Mouse (Mus musculus): ENCODE data around the gene Fpgs. TPM values are rescaled to one million over a fixed set of nuclear protein-coding genes. Genes with fewer than 3 reads are reported as not detected.

Gene Fpgs
- total and polyA plus RNA-seq, 2 experiments from 2014 or later, result 23.1 to 23.4 TPM

GRCm38 (mm10) chr2:32692496-32692895, 11.4 kb downstream of the Fpgs start:
- Histone ChIP-seq H3K9ac (replicated peaks; ENCODE audit: low read length) (0 out of 2 replicates have a peak overlapping the region, but pooled peaks have one; percentile 85), H3K4me3 (ENCODE audit: low read length) (no peak overlapping the region), H3K4me1 (ENCODE audit: insufficient read depth, low read length) (no peaks in the 10 kb centered on the region; the same call in 1 of the 2 replicates), H3K4me2 (ENCODE audit: low read depth, low read length) (peak overlapping the region; percentile 96), H3K27me3 (ENCODE audit: insufficient read depth, low read length) (no peaks in the 10 kb centered on the region), H3K27ac (no peak overlapping the region), H3K36me3 (ENCODE audit: insufficient read depth, low read length) (peaks cover 3% of the 10 kb centered on the region; the same call in 1 of the 2 replicates), H3K9me3 (ENCODE audit: low read length) (no peaks in the 10 kb centered on the region)
- WGBS, result 89% methylated on average over 14 of the region's 14 CpGs
- no peak for TF ChIP-seq CTCF (IDR thresholded peaks at IDR 0.05; ENCODE audit: low read depth)
- DNase-seq (ENCODE audit: low spot score), result no peak
- no peak for ATAC-seq

DNA sequence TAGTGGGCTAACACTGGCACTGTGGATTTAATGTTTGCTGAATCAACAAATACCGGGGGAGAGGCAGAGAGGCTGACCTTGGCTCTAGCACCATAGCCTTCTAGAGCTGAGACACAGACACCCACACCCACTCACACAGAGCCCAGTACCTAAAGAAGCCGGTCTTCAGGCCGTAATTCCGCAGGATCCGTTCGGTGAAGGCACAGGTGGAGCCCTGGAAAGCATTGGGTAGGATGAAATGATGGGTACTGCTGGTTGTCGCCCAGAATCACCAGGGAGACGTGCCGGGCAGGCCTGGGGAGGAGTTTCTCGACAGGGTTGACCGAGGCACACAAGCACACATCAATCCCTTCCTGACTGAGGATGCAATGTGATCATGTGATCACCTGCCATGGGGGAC, 12.9 kb downstream of the Fpgs start:
- H3K4me2 ChIP-seq (ENCODE audit: low read depth, low read length), result no peak overlapping the region
- no peaks in the 10 kb centered on the region for H3K9me3 ChIP-seq (ENCODE audit: low read length)
- H3K4me1 ChIP-seq (ENCODE audit: insufficient read depth, low read length), result no peaks in the 10 kb centered on the region; the same call in 1 of the 2 replicates
- DNase-seq (ENCODE audit: low spot score) (no peak), ATAC-seq (no peak)
- no peak for TF ChIP-seq CTCF (IDR thresholded peaks at IDR 0.05; ENCODE audit: low read depth)
- WGBS, result 80% methylated on average over 11 of the region's 11 CpGs
- H3K4me3 ChIP-seq (ENCODE audit: low read length), result no peak overlapping the region
- H3K27ac ChIP-seq, result no peak overlapping the region
- H3K36me3 ChIP-seq (ENCODE audit: insufficient read depth, low read length), result peaks cover 15% of the 10 kb centered on the region; the same call in 1 of the 2 replicates
- no peaks in the 10 kb centered on the region for H3K27me3 ChIP-seq (ENCODE audit: insufficient read depth, low read length)
- H3K9ac ChIP-seq (replicated peaks; ENCODE audit: low read length), result no peak overlapping the region

DNA sequence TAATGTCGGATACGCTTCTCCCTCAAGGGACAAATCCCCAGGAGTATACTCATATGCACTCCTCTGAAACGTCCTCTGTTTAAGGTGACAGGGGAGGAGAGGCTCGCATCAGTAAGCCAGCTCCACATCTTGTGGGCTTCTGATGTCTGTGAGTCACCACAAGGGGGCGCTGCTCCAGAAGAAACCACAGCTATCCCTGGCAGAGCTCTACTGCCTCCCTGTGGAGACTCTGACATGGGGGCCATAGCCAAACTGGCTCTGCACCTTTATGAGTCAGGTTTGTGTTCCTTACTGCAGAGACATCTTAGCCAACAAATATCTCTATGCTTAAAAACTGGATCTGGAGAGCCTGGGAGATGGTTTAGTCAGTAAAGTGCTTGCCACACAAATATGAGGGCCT, 14.5 kb downstream of the Fpgs start:
- H3K27me3 ChIP-seq (ENCODE audit: insufficient read depth, low read length), result no peaks in the 10 kb centered on the region
- TF ChIP-seq CTCF (IDR thresholded peaks at IDR 0.05; ENCODE audit: low read depth), result peak; percentile 100
- H3K9ac ChIP-seq (replicated peaks; ENCODE audit: low read length), result no peak overlapping the region
- peak; percentile 56; the same call in 1 of the 2 replicates for ATAC-seq
- no peak overlapping the region for H3K4me2 ChIP-seq (ENCODE audit: low read depth, low read length)
- H3K27ac ChIP-seq, result no peak overlapping the region
- DNase-seq (ENCODE audit: low spot score), result peak; percentile 93
- no peak overlapping the region for H3K4me3 ChIP-seq (ENCODE audit: low read length)
- H3K9me3 ChIP-seq (ENCODE audit: low read length), result no peaks in the 10 kb centered on the region
- H3K36me3 ChIP-seq (ENCODE audit: insufficient read depth, low read length), result peaks cover 30% of the 10 kb centered on the region
- no peaks in the 10 kb centered on the region; the same call in 1 of the 2 replicates for H3K4me1 ChIP-seq (ENCODE audit: insufficient read depth, low read length)
- 18% methylated on average over 5 of the region's 5 CpGs for WGBS

DNA sequence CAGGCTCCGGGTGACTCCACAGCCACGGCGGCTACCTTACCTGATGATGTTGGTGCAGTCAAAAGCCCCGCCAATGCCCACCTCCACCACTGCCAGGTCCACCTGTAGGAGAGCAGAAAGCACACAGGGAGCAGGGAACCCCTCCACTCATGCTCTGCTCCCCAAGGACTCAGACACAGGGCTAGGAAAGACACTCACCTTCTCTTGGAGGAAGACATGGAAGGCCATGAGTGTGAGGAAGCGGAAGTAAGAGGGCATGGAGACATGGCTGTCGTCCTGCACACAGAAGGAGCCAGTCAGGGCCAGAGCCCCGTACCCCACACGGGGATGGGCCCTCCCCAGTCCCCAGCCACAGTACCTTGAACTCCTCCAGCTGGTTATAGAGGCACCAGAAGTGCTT, 16.4 kb downstream of the Fpgs start:
- WGBS, result 90% methylated on average over 8 of the region's 8 CpGs
- no peak for DNase-seq (ENCODE audit: low spot score)
- Histone ChIP-seq H3K9ac (replicated peaks; ENCODE audit: low read length) (no peak overlapping the region), H3K27me3 (ENCODE audit: insufficient read depth, low read length) (no peaks in the 10 kb centered on the region), H3K4me3 (ENCODE audit: low read length) (no peak overlapping the region), H3K9me3 (ENCODE audit: low read length) (no peaks in the 10 kb centered on the region), H3K27ac (no peak overlapping the region), H3K4me2 (ENCODE audit: low read depth, low read length) (no peak overlapping the region), H3K4me1 (ENCODE audit: insufficient read depth, low read length) (no peaks in the 10 kb centered on the region), H3K36me3 (ENCODE audit: insufficient read depth, low read length) (peaks cover 47% of the 10 kb centered on the region)
- ATAC-seq, result no peak
- no peak for TF ChIP-seq CTCF (IDR thresholded peaks at IDR 0.05; ENCODE audit: low read depth)

DNA sequence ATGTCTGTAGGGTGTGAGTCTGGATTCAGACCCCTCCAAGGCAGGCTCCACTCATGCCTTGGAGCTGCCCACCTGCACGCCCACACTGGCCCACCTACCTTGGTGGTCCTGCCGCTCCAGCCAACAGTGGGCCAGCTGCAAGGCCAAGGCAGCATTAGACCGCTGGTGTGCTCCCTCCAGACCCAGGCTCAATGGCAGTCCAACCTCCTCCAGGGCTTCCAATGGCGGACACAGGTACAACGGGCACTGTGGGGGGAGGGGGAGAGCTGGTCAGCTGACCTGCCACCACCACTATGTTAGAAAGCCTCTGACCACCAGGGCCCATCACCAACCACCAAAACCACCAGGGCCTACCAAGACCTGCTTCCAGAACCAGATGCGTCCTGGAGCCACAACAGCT, 17.3 kb downstream of the Fpgs start:
- Histone ChIP-seq H3K4me3 (ENCODE audit: low read length) (no peak overlapping the region), H3K9me3 (ENCODE audit: low read length) (no peaks in the 10 kb centered on the region), H3K9ac (replicated peaks; ENCODE audit: low read length) (no peak overlapping the region), H3K36me3 (ENCODE audit: insufficient read depth, low read length) (peaks cover 47% of the 10 kb centered on the region), H3K4me1 (ENCODE audit: insufficient read depth, low read length) (no peaks in the 10 kb centered on the region), H3K27ac (no peak overlapping the region), H3K4me2 (ENCODE audit: low read depth, low read length) (no peak overlapping the region), H3K27me3 (ENCODE audit: insufficient read depth, low read length) (no peaks in the 10 kb centered on the region)
- TF ChIP-seq CTCF (IDR thresholded peaks at IDR 0.05; ENCODE audit: low read depth), result no peak
- ATAC-seq (no peak), DNase-seq (ENCODE audit: low spot score) (no peak)
- 95% methylated on average over 6 of the region's 6 CpGs for WGBS

DNA sequence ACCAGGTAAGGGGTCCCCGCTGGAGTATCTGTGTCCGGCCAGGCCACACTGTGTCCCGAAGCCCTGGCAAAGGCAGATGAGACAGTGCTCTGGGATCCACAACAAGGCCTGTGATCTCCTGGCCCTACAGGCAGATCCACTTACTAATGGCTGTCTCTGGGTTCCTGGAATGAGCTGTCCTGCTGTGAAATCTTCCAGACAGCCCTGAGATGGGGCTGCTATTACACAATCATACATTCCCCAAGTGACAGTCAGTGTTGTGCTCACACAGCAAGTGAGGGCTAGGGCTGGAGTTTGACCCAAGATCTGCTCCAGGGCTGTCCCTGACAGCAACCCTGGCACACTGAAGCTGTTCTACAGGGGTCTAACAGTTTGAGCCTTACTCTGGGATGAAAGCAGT, 18.1 kb downstream of the Fpgs start:
- peaks cover 47% of the 10 kb centered on the region for H3K36me3 ChIP-seq (ENCODE audit: insufficient read depth, low read length)
- WGBS, result 100% methylated on average over 3 of the region's 3 CpGs

GRCm38 (mm10) chr2:32684681-32685428, 19.1 kb downstream of the Fpgs start:
- Histone ChIP-seq H3K9me3 (ENCODE audit: low read length) (no peaks in the 10 kb centered on the region), H3K9ac (replicated peaks; ENCODE audit: low read length) (no peak overlapping the region), H3K4me3 (ENCODE audit: low read length) (no peak overlapping the region), H3K4me1 (ENCODE audit: insufficient read depth, low read length) (no peaks in the 10 kb centered on the region), H3K4me2 (ENCODE audit: low read depth, low read length) (no peak overlapping the region), H3K36me3 (ENCODE audit: insufficient read depth, low read length) (peaks cover 47% of the 10 kb centered on the region), H3K27me3 (ENCODE audit: insufficient read depth, low read length) (no peaks in the 10 kb centered on the region), H3K27ac (no peak overlapping the region)
- no peak for TF ChIP-seq CTCF (IDR thresholded peaks at IDR 0.05; ENCODE audit: low read depth)
- 92% methylated on average over 15 of the region's 15 CpGs for WGBS
- no peak for ATAC-seq
- DNase-seq (ENCODE audit: low spot score), result no peak

More for the DNA sequence above, 18.1 kb downstream of the Fpgs start:
- no peak overlapping the region for H3K4me3 ChIP-seq (ENCODE audit: low read length)
- DNase-seq (ENCODE audit: low spot score) (no peak), ATAC-seq (no peak)
- no peaks in the 10 kb centered on the region for H3K9me3 ChIP-seq (ENCODE audit: low read length)
- H3K27ac ChIP-seq, result no peak overlapping the region
- no peak for TF ChIP-seq CTCF (IDR thresholded peaks at IDR 0.05; ENCODE audit: low read depth)
- no peak overlapping the region for H3K4me2 ChIP-seq (ENCODE audit: low read depth, low read length)
- H3K27me3 ChIP-seq (ENCODE audit: insufficient read depth, low read length), result no peaks in the 10 kb centered on the region
- H3K4me1 ChIP-seq (ENCODE audit: insufficient read depth, low read length), result no peaks in the 10 kb centered on the region
- H3K9ac ChIP-seq (replicated peaks; ENCODE audit: low read length), result no peak overlapping the region
